Mouse (Mus musculus) lung, adult 2 months (tissue): ENCODE data around the gene Klhdc9. TPM values are rescaled to one million over a fixed set of nuclear protein-coding genes. Genes with fewer than 3 reads are reported as not detected.

Experiments used
- DNase-seq: peaks from one replicate; pipeline ENCODE4 v3.0.0; 2022
- H3K4me1 ChIP-seq: fragments of 200-500 bp; 2 replicates; pipeline ENCODE4 v1.6.1; 2011; ENCODE audit warnings: low read length; ENCODE audit not compliant: control insufficient read depth, insufficient read depth
- H3K4me3 ChIP-seq: fragments of 200-500 bp; replicated peaks from 2 replicates; pipeline ENCODE3; 2011; ENCODE audit warnings: low read depth, mild to moderate bottlenecking, control low read depth, low read length; ENCODE audit errors: extremely low read depth
- CTCF ChIP-seq: fragments of 200-500 bp; IDR thresholded peaks from 2 replicates; pipeline ENCODE4 v1.5.1; 2011; ENCODE audit warnings: mild to moderate bottlenecking, low read length, control low read depth; ENCODE audit not compliant: insufficient read depth
- POLR2A ChIP-seq: fragments of 200-500 bp; IDR thresholded peaks from 2 replicates; pipeline ENCODE4 v1.6.1; 2011; ENCODE audit warnings: low read depth, mild to moderate bottlenecking, control low read depth, low read length, borderline replicate concordance; ENCODE audit errors: extremely low read depth
- whole genome bisulfite sequencing: fragments of 180-500 bp; shearing (Covaris S2); methylation state at CpG from one replicate; pipeline ENCODE4 v1.1.7; 2018; 5-methylcytosine and 5-hydroxymethylcytosine counted together
- polyA plus RNA-seq: library from polyadenylated mRNA; depleted of rRNA; stranded (reverse); fragments of >200 nt; gene quantifications from 2 replicates; pipeline ENCODE4 v1.2.3, GENCODE M21; 2012; rRNA removed

The Klhdc9 gene
- polyA plus RNA-seq, 1 experiment, result 3.4 TPM

DNA sequence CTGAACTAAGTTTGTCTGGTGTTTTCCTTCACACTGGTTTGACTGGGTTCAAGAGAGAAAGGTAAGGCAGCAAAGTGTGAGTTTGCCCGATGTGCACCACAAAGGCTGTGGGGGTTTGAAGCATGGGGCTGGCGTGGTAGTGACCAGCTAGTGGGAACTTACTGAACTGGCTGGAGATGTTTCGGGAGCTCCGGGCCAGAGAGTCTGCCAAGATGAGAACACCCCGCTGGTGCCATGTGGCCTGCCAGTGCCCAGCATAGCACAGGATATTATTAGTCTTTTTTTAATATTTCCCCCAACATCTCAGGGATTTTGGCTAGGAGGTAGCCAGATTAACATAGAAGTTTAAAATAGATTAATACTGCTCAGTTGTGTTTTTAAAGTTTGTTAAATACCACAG, 40.4 kb downstream of the Klhdc9 start:
- TF ChIP-seq POLR2A, result no peak
- TF ChIP-seq CTCF, result no peak
- WGBS, result 25% methylated on average over 5 of the region's 5 CpGs
- no peak for DNase-seq
- H3K4me1 ChIP-seq, result no peaks in the 10 kb centered on the region
- no peak overlapping the region for H3K4me3 ChIP-seq

DNA sequence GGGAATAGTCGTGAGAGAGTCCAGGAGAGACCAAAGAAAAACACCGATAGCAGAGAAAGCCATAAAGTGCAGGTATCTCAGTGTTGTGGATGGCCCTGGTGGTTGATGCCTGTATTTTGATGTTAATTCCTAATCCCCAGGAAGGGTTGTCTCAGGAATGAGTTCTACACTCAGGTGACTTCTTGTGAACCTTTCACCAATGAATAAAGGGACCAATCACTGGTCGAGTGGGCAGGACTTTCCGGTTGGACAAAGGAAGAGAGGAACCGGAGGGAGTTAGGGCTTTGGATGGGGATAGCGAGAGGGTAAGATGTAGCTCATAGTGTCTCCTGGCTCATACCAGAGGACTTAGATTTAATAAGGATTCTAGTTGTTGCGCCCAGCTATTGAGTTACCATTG, 40.9 kb downstream of the Klhdc9 start:
- no peak for DNase-seq
- no peak for TF ChIP-seq CTCF
- no peak for TF ChIP-seq POLR2A
- no peaks in the 10 kb centered on the region for H3K4me1 ChIP-seq
- 24% methylated on average over 7 of the region's 7 CpGs for WGBS
- no peak overlapping the region for H3K4me3 ChIP-seq

DNA sequence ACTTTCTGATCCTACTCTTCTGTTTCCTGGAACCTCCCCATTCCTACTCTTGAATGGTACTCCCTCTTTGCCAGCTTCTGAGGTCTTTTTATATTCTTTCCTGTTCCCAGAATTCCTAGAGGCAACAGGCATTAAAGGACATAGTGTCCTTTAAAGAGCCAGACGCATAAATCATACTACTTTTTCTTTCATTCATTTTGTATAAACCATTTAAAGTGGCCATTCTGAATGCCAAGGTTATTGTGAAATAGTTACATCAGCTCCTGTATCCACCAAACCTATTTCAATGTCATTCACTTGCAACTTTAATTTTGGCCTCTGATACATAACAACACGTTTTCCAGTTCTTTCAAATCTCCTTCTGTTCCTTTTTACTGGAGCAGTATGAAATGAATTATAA, 51.3 kb downstream of the Klhdc9 start:
- Histone ChIP-seq H3K4me3 (no peak overlapping the region), H3K4me1 (no peaks in the 10 kb centered on the region)
- TF ChIP-seq POLR2A (no peak), CTCF (no peak)
- DNase-seq, result no peak
- 47% methylated on average over 2 of the region's 2 CpGs for WGBS

Other genes starting within 250 kb of the Klhdc9 start
- gene Cfap126, start 246.9 kb downstream of the Klhdc9 start, polyA plus RNA-seq, result 28.2 and 45.5 TPM in 2 replicates
- gene Sdhc, start 210.2 kb downstream of the Klhdc9 start, polyA plus RNA-seq, result 136 and 191 TPM in 2 replicates
- gene Mpz, start 210.1 kb downstream of the Klhdc9 start, polyA plus RNA-seq, result 15.9 and 24.9 TPM in 2 replicates
- 37.5 and 59.8 TPM in 2 replicates for gene Pcp4l1, start 164.5 kb downstream of the Klhdc9 start, polyA plus RNA-seq
- 0.25 TPM in 1 of 2 replicates, not detected in the other for gene Nr1i3, start 146.8 kb downstream of the Klhdc9 start, polyA plus RNA-seq
- 25.7 and 28.8 TPM in 2 replicates for gene Tomm40l, start 138.3 kb downstream of the Klhdc9 start, polyA plus RNA-seq
- gene Apoa2, start 135.7 kb downstream of the Klhdc9 start, polyA plus RNA-seq, result 4.7 and 7.2 TPM in 2 replicates
- 117 and 158 TPM in 2 replicates for gene Fcer1g, start 126.4 kb downstream of the Klhdc9 start, polyA plus RNA-seq
- gene Adamts4, start 110.4 kb downstream of the Klhdc9 start, polyA plus RNA-seq, result 1.2 and 1.3 TPM in 2 replicates
- gene Ndufs2, start 109.4 kb downstream of the Klhdc9 start, polyA plus RNA-seq, result 78.8 and 118 TPM in 2 replicates
- gene B4galt3, start 90.5 kb downstream of the Klhdc9 start, polyA plus RNA-seq, result 72.0 and 75.8 TPM in 2 replicates
- gene Ppox, start 79.6 kb downstream of the Klhdc9 start, polyA plus RNA-seq, result 40.6 and 49.0 TPM in 2 replicates
- gene Usp21, start 72.8 kb downstream of the Klhdc9 start, polyA plus RNA-seq, result 42.3 and 51.2 TPM in 2 replicates
- gene Ufc1, start 65.8 kb downstream of the Klhdc9 start, polyA plus RNA-seq, result 18.8 and 22.2 TPM in 2 replicates
- gene Dedd, start 31.7 kb downstream of the Klhdc9 start, polyA plus RNA-seq, result 34.5 and 47.0 TPM in 2 replicates
- gene Nit1, start 15.2 kb downstream of the Klhdc9 start, polyA plus RNA-seq, result 42.7 and 44.1 TPM in 2 replicates
- 9.0 and 20.0 TPM in 2 replicates for gene Pfdn2, start 15.1 kb downstream of the Klhdc9 start, polyA plus RNA-seq
- 10.3 and 19.2 TPM in 2 replicates for gene Nectin4, start 9.3 kb upstream of the Klhdc9 start, polyA plus RNA-seq
- 11.6 and 17.5 TPM in 2 replicates for gene Arhgap30, start 28.2 kb upstream of the Klhdc9 start, polyA plus RNA-seq
- 95.3 and 107 TPM in 2 replicates for gene Usf1, start 50.5 kb upstream of the Klhdc9 start, polyA plus RNA-seq
- gene Tstd1, start 58.1 kb upstream of the Klhdc9 start, polyA plus RNA-seq, result 8.9 and 16.2 TPM in 2 replicates
- 108 and 149 TPM in 2 replicates for gene F11r, start 76.7 kb upstream of the Klhdc9 start, polyA plus RNA-seq
- 2.8 and 3.3 TPM in 2 replicates for gene Alyref2, start 142.7 kb upstream of the Klhdc9 start, polyA plus RNA-seq
- gene Itln1, start 174.5 kb upstream of the Klhdc9 start, polyA plus RNA-seq, result 0.64 TPM in 1 of 2 replicates, not detected in the other
- gene Cd244a, start 198.4 kb upstream of the Klhdc9 start, polyA plus RNA-seq, result 1.8 and 3.1 TPM in 2 replicates
- gene Ly9, start 246.6 kb upstream of the Klhdc9 start, polyA plus RNA-seq, result 2.2 and 2.6 TPM in 2 replicates